Mouse (Mus musculus) liver, postnatal 0 days (tissue): Measurements from ENCODE around the gene Aqp9. TPM values are rescaled to one million over a fixed set of nuclear protein-coding genes. Genes with fewer than 3 reads are reported as not detected.
A peak's percentile ranks its signal among the peaks of the same experiment; 100 is the strongest.

Source experiments
- ATAC-seq: fragments of 200-750 bp; cut with Nextera tagmentation; 2 replicates; pipeline ENCODE4 v1.8.0; 2017; ENCODE audit warnings: mild to moderate bottlenecking, moderate library complexity
- DNase-seq: peaks from one replicate; pipeline ENCODE4 v3.0.0-alpha.2; 2016
- H3K27ac ChIP-seq: fragments of 300-500 bp; sonication (generic); 2 replicates; pipeline ENCODE4 v1.5.1; 2014; ENCODE audit warnings: antibody characterized with exemption, moderate library complexity, mild to moderate bottlenecking, low read depth
- H3K27me3 ChIP-seq: fragments of 300-500 bp; sonication (generic); 2 replicates; pipeline ENCODE4 v1.6.1; 2014; ENCODE audit warnings: low read length, control low read depth, mixed read lengths; ENCODE audit not compliant: insufficient read depth
- H3K36me3 ChIP-seq: fragments of 300-500 bp; sonication (generic); replicated peaks from 2 replicates; pipeline ENCODE4 v1.6.1; 2014; ENCODE audit warnings: mild to moderate bottlenecking, control low read depth, low read length, moderate library complexity, mixed read lengths; ENCODE audit not compliant: insufficient read depth
- H3K4me1 ChIP-seq: fragments of 300-500 bp; sonication (generic); 2 replicates; pipeline ENCODE4 v1.6.1; 2014; ENCODE audit warnings: antibody characterized with exemption, mild to moderate bottlenecking, control low read depth; ENCODE audit not compliant: insufficient read depth
- H3K4me2 ChIP-seq: fragments of 300-500 bp; sonication (generic); 2 replicates; pipeline ENCODE4 v1.6.1; 2014; ENCODE audit warnings: low read depth, mild to moderate bottlenecking, low read length, moderate library complexity, mixed read lengths
- H3K4me3 ChIP-seq: fragments of 300-500 bp; sonication (generic); 2 replicates; pipeline ENCODE4 v1.5.1; 2014; ENCODE audit warnings: low read depth, low read length
- H3K9ac ChIP-seq: fragments of 300-500 bp; sonication (generic); replicated peaks from 2 replicates; pipeline ENCODE4 v1.6.1; 2014; ENCODE audit warnings: mild to moderate bottlenecking, moderate library complexity
- H3K9me3 ChIP-seq: fragments of 300-500 bp; sonication (generic); 2 replicates; pipeline ENCODE4 v1.6.1; 2016; ENCODE audit warnings: mild to moderate bottlenecking, control low read depth, low read length, mixed read lengths
- CTCF ChIP-seq: sonication (generic); IDR thresholded peaks from 2 replicates; pipeline ENCODE4 v1.5.1; 2016; ENCODE audit warnings: antibody characterized with exemption, low read depth
- EP300 ChIP-seq: IDR thresholded peaks from 2 replicates; pipeline ENCODE4 v1.6.1; 2016; ENCODE audit warnings: antibody characterized with exemption, low read depth, mild to moderate bottlenecking
- WGBS: fragments of 180-500 bp; shearing (Covaris S2); extraction: QIAGEN DNeasy Blood & Tissue Kit; methylation state at CpG from one replicate; pipeline ENCODE4 v1.1.7; 2014; ENCODE audit not compliant: insufficient replicate concordance; 5-methylcytosine and 5-hydroxymethylcytosine counted together
- polyA plus RNA-seq: library from polyadenylated mRNA; unstranded; fragments of >200 nt; fragmentation: Nextera tagmentation; extraction: Ambion mirVana; gene quantifications from 2 replicates; pipeline ENCODE4 v1.2.1, GENCODE M21; 2015

The Aqp9 gene
- polyA plus RNA-seq, 1 experiment from 2014 or later, result 75.4 TPM

DNA sequence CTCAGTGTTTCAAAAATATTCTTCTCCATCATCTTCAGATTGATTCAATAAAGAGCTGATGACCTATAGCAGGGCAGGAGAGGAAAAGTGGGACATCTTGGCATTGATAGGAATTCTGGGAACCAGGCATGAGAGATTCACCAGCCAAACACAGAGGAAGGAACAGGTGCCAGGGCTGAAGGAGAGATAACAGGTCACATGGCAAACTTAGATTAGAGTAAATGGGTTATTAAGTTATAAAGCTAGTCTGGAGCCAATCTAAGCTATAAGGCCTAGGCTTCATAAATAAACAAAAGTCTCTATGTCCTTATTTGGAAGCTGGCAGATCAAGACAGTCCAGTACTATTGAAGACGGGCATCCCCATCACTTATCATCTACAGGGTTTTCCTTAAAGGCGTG lies 17.3 kb upstream of the Aqp9 start:
- no peak overlapping the region for H3K9ac ChIP-seq
- no peak overlapping the region for H3K4me2 ChIP-seq
- no peaks in the 10 kb centered on the region for H3K36me3 ChIP-seq
- WGBS, result 65% methylated on average over 2 of the region's 2 CpGs
- H3K4me3 ChIP-seq, result no peak overlapping the region
- peaks cover 25% of the 10 kb centered on the region for H3K4me1 ChIP-seq
- no peak for TF ChIP-seq CTCF
- TF ChIP-seq EP300, result peak; percentile 84
- no peak for DNase-seq
- peak; percentile 26; the same call in 1 of the 2 replicates for ATAC-seq
- no peaks in the 10 kb centered on the region for H3K9me3 ChIP-seq
- no peaks in the 10 kb centered on the region for H3K27me3 ChIP-seq
- no peak overlapping the region for H3K27ac ChIP-seq

DNA sequence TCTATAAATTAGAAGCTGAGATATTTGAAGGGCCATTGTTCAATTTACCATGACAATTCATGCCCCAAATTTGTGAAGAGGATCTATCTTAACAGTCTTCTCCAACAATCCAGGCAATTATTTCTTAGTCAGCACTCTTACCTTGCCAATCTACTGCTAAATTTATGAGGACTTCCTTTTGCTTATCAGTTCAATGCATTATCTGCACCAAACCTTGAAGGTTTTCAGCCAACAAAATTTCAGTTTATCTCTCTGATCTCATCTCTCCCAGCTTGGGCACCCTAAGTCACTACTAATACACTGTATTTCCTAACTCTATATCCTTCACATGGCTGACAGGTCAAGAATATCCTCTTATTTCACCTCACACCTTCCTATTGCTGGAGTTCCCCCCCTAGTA lies 16.8 kb upstream of the Aqp9 start:
- H3K27ac ChIP-seq, result no peak overlapping the region

DNA sequence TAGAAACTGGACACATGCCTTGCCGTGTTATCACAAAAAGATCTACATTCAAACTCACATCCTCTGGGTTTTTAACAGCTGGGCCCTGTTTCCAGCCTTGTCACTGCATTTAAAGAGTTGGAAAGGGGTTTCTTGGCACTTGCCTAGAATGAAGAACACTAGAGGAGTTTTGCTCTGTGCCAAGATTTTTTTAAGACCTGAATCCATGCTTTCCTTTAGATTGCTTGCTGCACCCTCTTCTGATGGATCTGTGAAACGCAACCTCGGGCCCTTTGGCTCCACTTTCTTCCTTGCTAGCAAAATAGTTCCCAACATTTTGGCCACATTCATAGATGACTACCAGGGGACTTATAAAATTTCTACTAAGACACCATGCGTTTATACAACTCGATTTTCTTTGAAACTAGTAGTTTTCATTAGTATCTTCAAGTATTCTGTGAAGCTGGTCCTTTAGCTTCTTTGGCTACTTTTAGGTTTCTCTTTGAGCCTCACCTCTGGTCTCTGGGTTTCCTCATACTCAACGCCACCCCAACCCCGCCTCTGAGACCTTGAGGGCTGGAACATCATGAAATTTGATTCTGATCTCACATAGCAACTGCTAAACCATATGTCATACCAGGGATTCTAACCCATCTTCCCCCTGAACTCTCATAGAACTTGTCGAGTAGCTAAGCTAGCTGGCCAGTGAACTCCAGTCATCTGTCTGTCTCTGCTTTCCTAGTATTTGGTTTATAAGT lies 11.7 kb upstream of the Aqp9 start:
- peak overlapping the region; percentile 25; the same call in 1 of the 2 replicates for H3K27ac ChIP-seq
- H3K9ac ChIP-seq, result no peak overlapping the region
- peaks cover 20% of the 10 kb centered on the region for H3K4me1 ChIP-seq
- no peaks in the 10 kb centered on the region for H3K27me3 ChIP-seq
- H3K4me2 ChIP-seq, result peak overlapping the region; percentile 15; the same call in 1 of the 2 replicates
- WGBS, result 62% methylated on average over 8 of the region's 8 CpGs
- ATAC-seq (no peak), DNase-seq (no peak)
- H3K4me3 ChIP-seq, result no peak overlapping the region
- H3K36me3 ChIP-seq, result no peaks in the 10 kb centered on the region
- no peaks in the 10 kb centered on the region for H3K9me3 ChIP-seq
- peak; percentile 45 for TF ChIP-seq CTCF
- TF ChIP-seq EP300, result no peak

More for the DNA sequence above, 16.8 kb upstream of the Aqp9 start:
- no peaks in the 10 kb centered on the region for H3K27me3 ChIP-seq
- peaks cover 28% of the 10 kb centered on the region for H3K4me1 ChIP-seq
- DNase-seq (no peak), ATAC-seq (no peak)
- TF ChIP-seq CTCF, result no peak
- TF ChIP-seq EP300, result no peak
- no peaks in the 10 kb centered on the region for H3K9me3 ChIP-seq
- H3K36me3 ChIP-seq, result no peaks in the 10 kb centered on the region
- H3K9ac ChIP-seq, result no peak overlapping the region
- H3K4me3 ChIP-seq, result no peak overlapping the region
- no peak overlapping the region for H3K4me2 ChIP-seq

DNA sequence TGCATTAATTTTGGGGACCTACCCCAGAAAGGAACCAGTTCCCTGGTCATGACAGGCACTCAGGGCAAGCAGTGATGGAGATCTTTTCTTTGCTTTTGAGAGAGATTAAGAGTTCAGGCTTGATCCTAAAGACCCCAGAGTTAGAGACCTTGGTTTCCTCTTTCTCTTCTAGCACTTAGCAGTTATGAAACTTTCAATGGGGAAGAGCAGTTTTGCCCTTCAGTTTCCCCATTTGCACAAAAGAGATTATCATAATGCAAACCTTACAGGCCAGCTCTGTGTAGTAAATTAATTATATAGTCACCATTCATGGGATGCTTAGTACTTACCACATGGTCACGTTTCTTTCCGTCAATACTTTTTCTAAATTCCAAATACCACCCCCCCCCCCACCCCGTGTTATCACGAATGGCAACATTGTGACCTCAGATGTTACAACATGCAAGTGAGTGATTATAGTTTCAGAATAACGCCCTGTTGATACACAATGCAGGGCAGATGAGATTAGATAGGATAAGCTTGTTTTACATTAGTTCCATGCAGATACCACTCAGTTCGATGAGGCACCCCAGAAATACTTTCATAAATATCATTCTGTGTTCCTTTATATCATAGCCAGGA lies 10.9 kb upstream of the Aqp9 start:
- Histone ChIP-seq H3K4me2 (peak overlapping the region; percentile 15; the same call in 1 of the 2 replicates), H3K4me3 (no peak overlapping the region), H3K27ac (0 out of 2 replicates have a peak overlapping the region, but pooled peaks have one; percentile 25), H3K36me3 (no peaks in the 10 kb centered on the region), H3K27me3 (no peaks in the 10 kb centered on the region), H3K4me1 (peaks cover 28% of the 10 kb centered on the region), H3K9ac (no peak overlapping the region), H3K9me3 (no peaks in the 10 kb centered on the region)
- TF ChIP-seq EP300 (peak; percentile 86), CTCF (no peak)
- 28% methylated on average over 6 of the region's 6 CpGs for WGBS
- ATAC-seq (peak; percentile 43; the same call in 1 of the 2 replicates), DNase-seq (no peak)

DNA sequence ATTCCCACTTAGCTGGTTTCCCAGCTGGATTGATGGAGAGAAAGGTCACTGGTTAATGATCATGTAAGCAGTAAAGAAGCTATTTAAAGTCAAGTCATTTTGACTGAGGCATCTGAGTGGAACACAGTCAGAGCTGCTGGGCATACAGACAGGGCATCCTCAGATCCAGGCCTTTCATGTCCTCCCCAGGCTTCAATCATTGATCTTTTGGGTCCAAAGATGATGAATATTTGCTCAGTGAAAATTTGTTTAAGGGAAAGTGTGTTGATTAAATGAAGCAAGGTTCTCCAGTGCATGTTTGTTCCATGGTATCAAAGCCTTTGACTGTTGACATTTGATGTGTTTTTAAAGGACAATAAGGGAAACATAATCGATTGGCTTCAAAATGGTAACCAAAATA lies 7.2 kb upstream of the Aqp9 start:
- DNase-seq (no peak), ATAC-seq (peak; percentile 85)
- H3K27ac ChIP-seq, result peak overlapping the region; percentile 78
- no peak overlapping the region for H3K4me3 ChIP-seq
- no peak overlapping the region for H3K9ac ChIP-seq
- peaks cover 34% of the 10 kb centered on the region for H3K4me1 ChIP-seq
- no peak for TF ChIP-seq CTCF
- TF ChIP-seq EP300, result peak; percentile 37
- H3K4me2 ChIP-seq, result no peak overlapping the region
- 56% methylated on average over 1 of the region's 1 CpGs for WGBS
- H3K9me3 ChIP-seq, result no peaks in the 10 kb centered on the region
- no peaks in the 10 kb centered on the region for H3K36me3 ChIP-seq
- no peaks in the 10 kb centered on the region for H3K27me3 ChIP-seq

DNA sequence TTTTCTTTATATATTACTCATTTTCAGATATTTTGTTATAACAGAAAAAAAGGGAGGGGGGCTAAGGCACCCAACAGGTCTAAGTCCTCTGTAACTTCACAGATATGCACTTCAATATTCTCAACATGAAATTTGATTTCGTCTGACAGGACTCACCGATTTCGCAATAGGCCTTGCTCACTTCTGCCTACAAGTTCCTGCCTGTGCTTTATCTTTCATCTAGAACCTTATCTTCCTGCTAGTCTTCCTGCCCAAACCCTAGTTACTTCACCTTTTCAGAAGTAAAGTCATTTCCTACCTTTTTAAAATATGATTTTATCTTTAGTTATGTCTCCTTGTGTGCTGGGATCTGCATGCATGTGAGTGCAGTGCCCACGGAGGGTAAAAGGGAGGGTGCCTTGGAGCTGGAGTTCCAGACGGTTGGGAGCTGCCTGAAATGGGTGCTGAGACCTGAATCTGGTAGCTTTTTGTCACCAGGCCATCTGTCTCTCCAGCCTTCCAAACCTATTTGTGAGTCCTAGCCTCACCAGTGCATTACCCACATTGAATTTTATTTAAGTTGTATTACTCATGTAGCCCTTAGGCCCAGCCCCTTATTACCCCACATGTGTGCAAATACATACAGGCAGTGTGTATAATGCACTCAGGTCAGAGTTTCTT lies 6.0 kb upstream of the Aqp9 start:
- H3K9ac ChIP-seq, result no peak overlapping the region
- H3K27me3 ChIP-seq, result no peaks in the 10 kb centered on the region
- no peak overlapping the region for H3K4me3 ChIP-seq
- peak overlapping the region; percentile 78 for H3K27ac ChIP-seq
- H3K9me3 ChIP-seq, result no peaks in the 10 kb centered on the region
- peaks cover 24% of the 10 kb centered on the region for H3K4me1 ChIP-seq
- no peaks in the 10 kb centered on the region for H3K36me3 ChIP-seq
- DNase-seq (no peak), ATAC-seq (peak; percentile 10; the same call in 1 of the 2 replicates)
- WGBS, result 34% methylated on average over 5 of the region's 5 CpGs
- no peak overlapping the region for H3K4me2 ChIP-seq
- TF ChIP-seq EP300 (no peak), CTCF (no peak)
